9 mouse cellular contexts compared by ENCODE assay signal in the genomic region with DNA sequence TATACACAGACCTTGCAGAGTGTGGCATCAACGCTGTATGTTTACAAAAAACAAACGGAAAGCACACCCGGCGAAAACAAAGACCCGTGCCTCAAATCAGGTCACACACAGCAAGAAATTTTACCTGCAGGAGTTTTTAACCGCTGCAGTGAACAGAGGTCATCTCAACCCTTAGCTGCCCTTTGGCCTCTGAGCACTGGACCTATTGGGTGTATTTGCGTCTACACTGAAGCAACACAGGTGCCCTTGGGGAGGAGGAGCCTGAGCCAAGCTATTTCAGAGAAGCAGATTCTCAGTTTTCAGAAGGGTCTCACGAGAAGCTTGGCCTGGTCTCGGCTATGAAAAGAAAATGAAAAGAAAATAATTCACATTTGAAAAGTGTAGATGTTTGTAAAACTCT.
DNase-seq lines count a peak whose midpoint lies in the region; ATAC-seq and TF ChIP-seq lines count a peak whose summit lies in the region.
"Had no signal": no experiment of that assay in that cellular context is flagged by ENCODE, and none has a peak within 500 bp of the region (broad histone marks: within the 10 kb centered on the region; RNA-seq: fewer than 3 reads in every experiment).

No protein-coding gene starts in this region.

- no peaks in the 10 kb centered on the region for H3K36me3 ChIP-seq in kidney, embryonic 16.5 days (ENCODE audit: insufficient read depth, low read length)
- H3K36me3 ChIP-seq in forebrain, embryonic 10.5 days (replicated peaks): no peaks in the 10 kb centered on the region
- H3K36me3 ChIP-seq in intestine, embryonic 16.5 days (ENCODE audit: control insufficient read depth, insufficient read depth, low read length): no peaks in the 10 kb centered on the region
- H3K36me3 ChIP-seq in midbrain, postnatal 0 days (ENCODE audit: insufficient read depth, low read length): no peaks in the 10 kb centered on the region

- no peak for TF ChIP-seq CTCF in midbrain, postnatal 0 days (IDR thresholded peaks at IDR 0.05)

- DNase-seq in kidney, adult 9 months: no peak
- no peak for DNase-seq in forebrain, embryonic 10.5 days (ENCODE audit: extremely low spot score, low spot score)
- DNase-seq in midbrain, postnatal 0 days (ENCODE audit: low spot score): no peak
- DNase-seq in cerebellum, adult 11-12 months: no peak
- no peak for DNase-seq in adrenal gland, adult 8-10 months
- DNase-seq: thymus, adult 2 months had no signal

- peaks cover 21% of the 10 kb centered on the region for H3K4me1 ChIP-seq in kidney, embryonic 16.5 days (ENCODE audit: insufficient read depth, low read length)
- H3K4me1 ChIP-seq in forebrain, embryonic 10.5 days: peaks cover 64% of the 10 kb centered on the region
- H3K4me1 ChIP-seq in intestine, embryonic 16.5 days (ENCODE audit: control insufficient read depth, insufficient read depth, low read length): peaks cover 10% of the 10 kb centered on the region; the same call in 1 of the 2 replicates
- no peaks in the 10 kb centered on the region for H3K4me1 ChIP-seq in midbrain, postnatal 0 days (ENCODE audit: insufficient read depth, low read length)

- no peaks in the 10 kb centered on the region for H3K9me3 ChIP-seq in kidney, embryonic 16.5 days (ENCODE audit: low read length)
- no peaks in the 10 kb centered on the region for H3K9me3 ChIP-seq in forebrain, embryonic 10.5 days
- no peaks in the 10 kb centered on the region for H3K9me3 ChIP-seq in intestine, embryonic 16.5 days (ENCODE audit: control insufficient read depth, low read length)
- H3K9me3 ChIP-seq in midbrain, postnatal 0 days (ENCODE audit: low read length): no peaks in the 10 kb centered on the region

- no peak overlapping the region for H3K27ac ChIP-seq in kidney, embryonic 16.5 days (ENCODE audit: low read length)
- H3K27ac ChIP-seq in forebrain, embryonic 10.5 days: peak overlapping the region; percentile 95
- H3K27ac ChIP-seq in intestine, embryonic 16.5 days (ENCODE audit: low read length): no peak overlapping the region
- H3K27ac ChIP-seq in midbrain, postnatal 0 days (ENCODE audit: low read depth, low read length): 0 out of 2 replicates have a peak overlapping the region, but pooled peaks have one; percentile 19

- peak overlapping the region; percentile 78 for H3K4me2 ChIP-seq in kidney, embryonic 16.5 days (replicated peaks; ENCODE audit: low read depth, low read length)
- 0 out of 2 replicates have a peak overlapping the region, but pooled peaks have one; percentile 75 for H3K4me2 ChIP-seq in intestine, embryonic 16.5 days (ENCODE audit: low read depth, low read length)
- H3K4me2 ChIP-seq in midbrain, postnatal 0 days (ENCODE audit: low read depth, low read length, poor library complexity, severe bottlenecking): peak overlapping the region; percentile 83; the same call in 1 of the 2 replicates

- no peak for ATAC-seq in kidney, embryonic 16.5 days (ENCODE audit: low FRiP score, low TSS enrichment)
- ATAC-seq in intestine, embryonic 16.5 days: no peak
- no peak for ATAC-seq in midbrain, postnatal 0 days (ENCODE audit: low FRiP score)
- no peak for ATAC-seq in granulocyte monocyte progenitor cell, adult 5-6 weeks (replicated peaks; ENCODE audit: poor library complexity, severe bottlenecking)

- WGBS in kidney, embryonic 16.5 days: 11% methylated on average over 9 of the region's 9 CpGs
- 3% methylated on average over 9 of the region's 9 CpGs for WGBS in forebrain, embryonic 10.5 days
- WGBS in intestine, embryonic 16.5 days: 25% methylated on average over 9 of the region's 9 CpGs
- WGBS in midbrain, postnatal 0 days: 16% methylated on average over 9 of the region's 9 CpGs

- no peaks in the 10 kb centered on the region for H3K27me3 ChIP-seq in kidney, embryonic 16.5 days (ENCODE audit: insufficient read depth, low read length)
- H3K27me3 ChIP-seq in forebrain, embryonic 10.5 days (ENCODE audit: poor library complexity, severe bottlenecking): no peaks in the 10 kb centered on the region
- H3K27me3 ChIP-seq in intestine, embryonic 16.5 days (replicated peaks; ENCODE audit: control insufficient read depth, insufficient read depth, low read length): no peaks in the 10 kb centered on the region; the same call in 1 of the 2 replicates
- no peaks in the 10 kb centered on the region for H3K27me3 ChIP-seq in midbrain, postnatal 0 days (ENCODE audit: insufficient read depth, low read length)

- H3K9ac ChIP-seq in kidney, embryonic 16.5 days (replicated peaks; ENCODE audit: low read length): no peak overlapping the region
- no peak overlapping the region for H3K9ac ChIP-seq in intestine, embryonic 16.5 days (ENCODE audit: low read depth, low read length)
- no peak overlapping the region for H3K9ac ChIP-seq in midbrain, postnatal 0 days (replicated peaks; ENCODE audit: low read length, poor library complexity, severe bottlenecking)

- H3K4me3 ChIP-seq in kidney, embryonic 16.5 days (ENCODE audit: low read length): peak overlapping the region; percentile 52
- peak overlapping the region; percentile 49 for H3K4me3 ChIP-seq in forebrain, embryonic 10.5 days
- H3K4me3 ChIP-seq in intestine, embryonic 16.5 days (ENCODE audit: low read length): peak overlapping the region; percentile 49; the same call in 1 of the 2 replicates
- H3K4me3 ChIP-seq in midbrain, postnatal 0 days (ENCODE audit: low read depth, low read length): no peak overlapping the region

Comparison
In these comparisons a context has a peak if more than half of its experiments do, and no peak if none do; other contexts are left out.
1. H3K27ac ChIP-seq: peak in forebrain, embryonic 10.5 days (single experiment) and midbrain, postnatal 0 days (single experiment); none in kidney, embryonic 16.5 days (single experiment) and intestine, embryonic 16.5 days (single experiment).
2. Peak in every context shown above with its lines, with median percentiles within 50 percentile points of each other: H3K4me2 ChIP-seq.